Mouse (Mus musculus) testis, adult 2 months (tissue): ENCODE results near the gene Aurkb. TPM values are rescaled to one million over a fixed set of nuclear protein-coding genes. Genes with fewer than 3 reads are reported as not detected.
A peak's percentile ranks its signal among the peaks of the same experiment; 100 is the strongest.
"Not testable (repeated sequence)": the region's sequence is repeated elsewhere in the genome, so short reads cannot be mapped to it uniquely, and the experiment has no call there.

Experiments
- H3K27ac ChIP-seq: fragments of 200-500 bp; 2 replicates; pipeline ENCODE4 v1.5.1; 2012; ENCODE audit warnings: low read depth, low read length; ENCODE audit not compliant: control insufficient read depth, insufficient read depth
- H3K27me3 ChIP-seq: fragments of 200-500 bp; 2 replicates; pipeline ENCODE4 v1.6.1; 2012; ENCODE audit warnings: mild to moderate bottlenecking, low read length, moderate library complexity; ENCODE audit not compliant: control insufficient read depth, insufficient read depth
- H3K36me3 ChIP-seq: fragments of 200-500 bp; 2 replicates; pipeline ENCODE4 v1.6.1; 2012; ENCODE audit warnings: mild to moderate bottlenecking, low read length; ENCODE audit not compliant: control insufficient read depth, insufficient read depth
- H3K4me1 ChIP-seq: fragments of 200-500 bp; 2 replicates; pipeline ENCODE4 v1.6.1; 2012; ENCODE audit warnings: low read length; ENCODE audit not compliant: control insufficient read depth, insufficient read depth
- H3K4me3 ChIP-seq: fragments of 200-500 bp; 2 replicates; pipeline ENCODE4 v1.5.1; 2012; ENCODE audit warnings: low read depth, mild to moderate bottlenecking, low read length, moderate library complexity, mixed read lengths; ENCODE audit not compliant: control insufficient read depth
- CTCF ChIP-seq: fragments of 200-500 bp; IDR thresholded peaks from 2 replicates; pipeline ENCODE4 v1.5.1; 2012; ENCODE audit warnings: low read depth, mild to moderate bottlenecking, inconsistent platforms, low read length, moderate library complexity; ENCODE audit not compliant: control insufficient read depth, insufficient read depth, insufficient replicate concordance
- POLR2A ChIP-seq: fragments of 200-500 bp; IDR thresholded peaks from 2 replicates; pipeline ENCODE4 v1.6.1; 2012; ENCODE audit warnings: low read depth, mild to moderate bottlenecking, inconsistent platforms, low read length, moderate library complexity; ENCODE audit not compliant: control insufficient read depth
- polyA plus RNA-seq: library from polyadenylated mRNA; depleted of rRNA; stranded (reverse); fragments of >200 nt; gene quantifications from 2 replicates; pipeline ENCODE4 v1.2.3, GENCODE M21; 2012

Aurkb gene
- polyA plus RNA-seq, 1 experiment, result 15.2 TPM

- Histone ChIP-seq H3K36me3 (no peaks in the 10 kb centered on the region), H3K4me3 (no peak overlapping the region), H3K4me1 (peaks cover 6% of the 10 kb centered on the region), H3K27ac (no peak overlapping the region), H3K27me3 (no peaks in the 10 kb centered on the region)
- TF ChIP-seq POLR2A (no peak), CTCF (no peak)
These were observed 35.9 kb upstream of the Aurkb start for GRCm38 (mm10) chr11:69009508-69009907.

- Histone ChIP-seq H3K36me3 (no peaks in the 10 kb centered on the region), H3K4me3 (no peak overlapping the region), H3K27ac (no peak overlapping the region), H3K27me3 (no peaks in the 10 kb centered on the region), H3K4me1 (peaks cover 7% of the 10 kb centered on the region)
- TF ChIP-seq CTCF (no peak), POLR2A (no peak)
These were observed 34.8 kb upstream of the Aurkb start for GRCm38 (mm10) chr11:69010400-69011323.

GRCm38 (mm10) chr11:69011445-69011844, 34.0 kb upstream of the Aurkb start:
- H3K4me1 ChIP-seq, H3K4me3 ChIP-seq, H3K36me3 ChIP-seq, H3K27ac ChIP-seq, H3K27me3 ChIP-seq: not testable (repeated sequence)

GRCm38 (mm10) chr11:69012071-69012601, 33.3 kb upstream of the Aurkb start:
- no peaks in the 10 kb centered on the region for H3K27me3 ChIP-seq
- H3K4me1 ChIP-seq, result peaks cover 7% of the 10 kb centered on the region
- peak overlapping the region; percentile 82 for H3K27ac ChIP-seq
- H3K4me3 ChIP-seq, result peak overlapping the region; percentile 76
- no peaks in the 10 kb centered on the region for H3K36me3 ChIP-seq
- peak; percentile 64 for TF ChIP-seq POLR2A
- no peak for TF ChIP-seq CTCF

GRCm38 (mm10) chr11:69015644-69016441, 29.6 kb upstream of the Aurkb start, which contains the start of gene Ctc1:
TSS of gene Ctc1 (plus strand) at chr11:69015911.
- Histone ChIP-seq H3K36me3 (no peaks in the 10 kb centered on the region), H3K27me3 (no peaks in the 10 kb centered on the region), H3K4me3 (peak within 1 kb of the TSS; percentile 95), H3K4me1 (peaks cover 7% of the 10 kb centered on the region), H3K27ac (peak within 1 kb of the TSS; percentile 88)
- TF ChIP-seq POLR2A, result peak; percentile 98
- peak; percentile 61; the same call in 1 of the 2 replicates for TF ChIP-seq CTCF

GRCm38 (mm10) chr11:69016755-69017154, 28.7 kb upstream of the Aurkb start:
- Histone ChIP-seq H3K27ac (no peak overlapping the region; the same call in 1 of the 2 replicates), H3K4me1 (peaks cover 7% of the 10 kb centered on the region), H3K27me3 (no peaks in the 10 kb centered on the region), H3K4me3 (peak overlapping the region; percentile 95), H3K36me3 (no peaks in the 10 kb centered on the region)
- TF ChIP-seq POLR2A (no peak), CTCF (no peak)

GRCm38 (mm10) chr11:69020691-69021090, 24.8 kb upstream of the Aurkb start:
- Histone ChIP-seq H3K4me1 (no peaks in the 10 kb centered on the region; the same call in 1 of the 2 replicates), H3K27me3 (no peaks in the 10 kb centered on the region), H3K4me3 (no peak overlapping the region), H3K27ac (no peak overlapping the region), H3K36me3 (peaks cover 2% of the 10 kb centered on the region)
- no peak for TF ChIP-seq CTCF
- no peak for TF ChIP-seq POLR2A
